Mouse (Mus musculus) ES-E14 (cell line): ENCODE data around the gene Dok7.

Source experiments
- CHD2 ChIP-seq: IDR thresholded peaks from 2 replicates; pipeline ENCODE4 v1.6.1; 2014; ENCODE audit warnings: mild to moderate bottlenecking, low read depth, low read length, inconsistent platforms
- HCFC1 ChIP-seq: IDR thresholded peaks from 2 replicates; pipeline ENCODE4 v1.6.1; 2012; ENCODE audit warnings: low read length, inconsistent platforms, borderline replicate concordance; ENCODE audit not compliant: insufficient read depth
- MAFK ChIP-seq: IDR thresholded peaks from 2 replicates; pipeline ENCODE4 v1.6.1; 2014; ENCODE audit warnings: mild to moderate bottlenecking, low read depth, low read length, inconsistent platforms; ENCODE audit not compliant: insufficient read depth
- ZC3H11A ChIP-seq: IDR thresholded peaks from 2 replicates; pipeline ENCODE4 v1.6.1; 2012; ENCODE audit warnings: low read depth, mild to moderate bottlenecking, inconsistent platforms, low read length, borderline replicate concordance

DNA sequence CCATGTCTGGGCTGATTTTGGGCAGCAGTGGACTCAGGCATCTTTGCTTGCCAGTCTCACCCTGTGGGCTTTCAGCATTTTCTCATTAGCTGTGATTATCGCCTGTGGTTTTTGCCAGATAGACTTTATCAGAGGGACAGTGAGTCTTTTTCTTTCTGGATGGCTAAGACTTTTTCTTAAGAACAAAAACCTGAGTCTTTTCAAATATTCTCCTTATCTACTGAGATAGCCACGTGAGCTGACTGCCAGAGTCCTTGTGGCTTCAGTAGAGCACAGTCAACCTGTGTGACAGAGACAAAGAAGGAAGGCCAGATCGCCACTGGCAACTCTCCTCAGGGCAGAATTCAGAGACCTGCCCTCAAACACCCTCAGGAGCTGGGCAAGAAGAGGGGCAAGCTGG, 61.1 kb downstream of the Dok7 start:
- TF ChIP-seq CHD2 = no peak
- no peak for TF ChIP-seq HCFC1
- TF ChIP-seq ZC3H11A = no peak
- no peak for TF ChIP-seq MAFK
